Mouse (Mus musculus): ENCODE results near the gene Klhl42. TPM values are rescaled to one million over a fixed set of nuclear protein-coding genes. Genes with fewer than 3 reads are reported as not detected.

Gene Klhl42
- 9.3 and 9.6 TPM in 2 replicates for polyA plus RNA-seq (2016; fragmentation: Nextera tagmentation; extraction: Ambion mirVana)

DNA sequence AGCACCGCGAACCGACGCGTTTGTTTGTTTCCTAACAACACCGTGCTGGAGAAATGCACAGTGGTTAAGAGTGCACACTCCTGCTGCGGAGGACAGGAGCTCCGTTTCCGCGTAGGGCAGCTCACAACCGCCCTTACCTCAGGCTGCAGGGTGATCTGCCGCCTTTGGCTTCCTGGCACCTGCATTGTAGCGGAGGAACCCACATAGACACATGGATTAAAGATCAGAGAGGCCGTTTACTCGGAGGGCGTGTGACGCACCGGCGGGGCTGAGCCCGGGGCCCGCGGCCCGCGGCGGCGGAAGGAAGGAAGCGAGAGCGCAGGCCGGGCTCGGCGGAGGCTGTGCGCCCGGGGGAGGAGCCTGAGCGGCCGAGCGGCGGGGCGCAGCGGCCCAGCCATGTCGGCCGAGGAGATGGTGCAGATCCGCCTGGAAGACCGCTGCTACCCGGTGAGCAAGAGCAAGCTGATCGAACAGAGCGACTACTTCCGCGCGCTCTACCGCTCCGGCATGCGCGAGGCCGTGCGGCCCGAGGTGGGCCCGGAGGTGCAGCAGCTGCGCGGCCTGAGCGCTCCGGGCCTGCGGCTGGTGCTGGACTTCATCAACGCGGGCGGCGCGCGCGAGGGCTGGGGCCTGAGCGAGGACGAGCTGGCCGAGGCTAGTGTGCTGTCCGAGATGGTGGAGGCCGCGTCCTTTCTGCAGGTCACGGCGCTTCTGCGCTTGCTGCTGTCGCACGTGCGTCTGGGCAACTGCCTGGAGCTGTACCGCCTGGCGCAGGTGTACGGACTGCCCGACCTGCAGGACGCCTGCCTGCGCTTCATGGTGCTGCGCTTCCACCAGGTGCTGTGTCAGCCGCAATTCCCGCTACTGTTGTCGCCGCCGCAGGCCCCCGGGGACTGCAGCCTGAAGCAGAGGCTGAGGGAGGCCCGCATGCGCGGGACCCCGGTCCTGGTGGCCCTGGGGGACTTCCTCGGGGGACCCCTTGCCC lies at the start of gene Klhl42:
Gene Klhl42, plus strand, starts transcription at position 244 of the 985 bp plus-strand sequence.
- Histone ChIP-seq H3K9me3 (no peaks in the 10 kb centered on the region), H3K4me2 (peak within 1 kb of the TSS; percentile 100), H3K27me3 (peaks cover 7% of the 10 kb centered on the region; the same call in 1 of the 2 replicates), H3K9ac (replicated peaks) (peak within 1 kb of the TSS; percentile 88), H3K4me1 (replicated peaks) (peaks cover 36% of the 10 kb centered on the region), H3K36me3 (peaks cover 15% of the 10 kb centered on the region; the same call in 1 of the 2 replicates), H3K27ac (peak within 1 kb of the TSS; percentile 89), H3K4me3 (replicated peaks) (peak within 1 kb of the TSS; percentile 82)
- under 1% methylated on average over 99 of the region's 99 CpGs for WGBS
- ATAC-seq (ENCODE audit: insufficient number of reproducible peaks, insufficient read depth, low FRiP score, low TSS enrichment, low read depth), result peak; percentile 78

DNA sequence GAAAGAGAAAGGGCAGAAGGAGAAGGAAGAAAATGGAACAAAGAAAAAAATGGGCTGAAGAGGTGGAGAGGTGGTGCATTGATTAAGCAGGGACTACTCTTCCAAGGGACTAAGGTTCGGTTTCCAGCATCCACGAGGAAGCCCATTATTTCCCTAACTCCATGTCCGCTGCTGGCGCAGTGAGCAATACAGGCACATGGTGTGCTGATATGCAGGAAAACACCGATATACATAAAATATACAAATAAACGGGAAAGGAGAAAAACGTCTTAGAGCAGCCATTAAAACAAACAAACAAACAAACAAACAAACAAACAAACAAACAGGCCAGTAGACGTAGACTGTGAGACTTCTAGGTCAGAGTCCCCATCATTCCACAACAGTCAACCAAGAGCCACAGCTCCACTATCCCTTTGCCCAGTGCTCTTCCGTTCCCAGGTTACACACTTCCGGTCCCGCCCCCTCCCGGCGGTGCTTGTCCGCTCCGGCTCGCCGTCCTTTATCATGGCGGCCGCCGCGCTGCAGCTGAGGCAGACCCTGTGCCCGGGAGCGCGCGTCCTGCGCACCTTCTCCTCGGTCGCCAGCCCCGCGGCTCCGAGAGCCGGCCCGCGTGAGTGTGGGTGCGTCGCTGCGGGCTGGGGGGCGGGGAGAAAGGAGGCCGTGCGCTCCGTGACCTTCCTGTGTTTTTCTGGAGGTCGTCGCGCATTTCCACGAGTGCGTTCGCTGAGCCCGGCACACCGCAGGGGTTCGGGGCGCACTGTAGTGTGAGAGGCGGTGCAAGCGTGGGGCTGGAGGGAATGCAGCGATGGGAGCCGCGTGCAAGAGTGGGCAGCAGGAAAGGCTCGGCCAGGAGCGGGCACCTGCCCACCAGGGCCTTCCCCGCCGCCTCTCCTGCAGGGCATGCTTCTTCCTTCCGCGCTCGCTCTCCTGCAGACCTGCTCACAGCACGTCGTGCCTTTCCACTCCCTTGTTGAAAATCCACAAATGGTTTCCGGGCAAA lies 48.6 kb upstream of the Klhl42 start, which contains the start of gene Mrps35:
Gene Mrps35, plus strand, starts transcription at position 474 of the 1,000 bp plus-strand sequence.
- Histone ChIP-seq H3K27me3 (peaks cover 9% of the 10 kb centered on the region; the same call in 1 of the 2 replicates), H3K9me3 (no peaks in the 10 kb centered on the region), H3K4me3 (replicated peaks) (peak within 1 kb of the TSS; percentile 88), H3K9ac (replicated peaks) (peak within 1 kb of the TSS; percentile 95), H3K4me2 (peak within 1 kb of the TSS; percentile 67), H3K4me1 (replicated peaks) (peaks cover 14% of the 10 kb centered on the region), H3K36me3 (peaks cover 17% of the 10 kb centered on the region), H3K27ac (peak within 1 kb of the TSS; percentile 86)
- WGBS, result 4% methylated on average over 64 of the region's 66 CpGs
- ATAC-seq (ENCODE audit: insufficient number of reproducible peaks, insufficient read depth, low FRiP score, low TSS enrichment, low read depth), result peak; percentile 98

DNA sequence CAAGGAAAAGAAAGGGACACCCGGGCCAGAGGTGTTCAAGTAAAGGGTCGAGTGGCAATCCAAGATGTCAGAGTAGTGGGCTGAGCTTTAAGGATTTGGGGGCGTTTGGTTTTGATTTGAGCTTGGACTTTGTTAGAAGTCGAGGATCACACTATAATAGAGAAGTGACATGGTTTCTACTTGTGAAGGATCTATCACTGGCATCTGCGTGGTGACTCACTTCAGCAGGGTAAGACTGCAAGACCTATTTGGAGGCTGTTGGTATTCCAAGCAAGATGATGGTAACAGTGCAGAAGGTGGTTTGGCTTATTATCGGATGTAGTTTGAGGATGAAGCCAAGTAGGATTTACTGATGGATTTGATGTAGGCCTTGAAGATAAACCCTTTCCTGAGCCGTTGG lies 47.5 kb upstream of the Klhl42 start:
- peaks cover 9% of the 10 kb centered on the region; the same call in 1 of the 2 replicates for H3K27me3 ChIP-seq
- H3K27ac ChIP-seq, result no peak overlapping the region
- H3K9me3 ChIP-seq, result no peaks in the 10 kb centered on the region
- H3K4me2 ChIP-seq, result peak overlapping the region; percentile 67
- peaks cover 14% of the 10 kb centered on the region for H3K4me1 ChIP-seq (replicated peaks)
- H3K36me3 ChIP-seq, result peaks cover 26% of the 10 kb centered on the region
- 54% methylated on average over 7 of the region's 7 CpGs for WGBS
- H3K9ac ChIP-seq (replicated peaks), result peak overlapping the region; percentile 95
- H3K4me3 ChIP-seq (replicated peaks), result peak overlapping the region; percentile 88
- no peak for ATAC-seq (ENCODE audit: insufficient number of reproducible peaks, insufficient read depth, low FRiP score, low TSS enrichment, low read depth)

DNA sequence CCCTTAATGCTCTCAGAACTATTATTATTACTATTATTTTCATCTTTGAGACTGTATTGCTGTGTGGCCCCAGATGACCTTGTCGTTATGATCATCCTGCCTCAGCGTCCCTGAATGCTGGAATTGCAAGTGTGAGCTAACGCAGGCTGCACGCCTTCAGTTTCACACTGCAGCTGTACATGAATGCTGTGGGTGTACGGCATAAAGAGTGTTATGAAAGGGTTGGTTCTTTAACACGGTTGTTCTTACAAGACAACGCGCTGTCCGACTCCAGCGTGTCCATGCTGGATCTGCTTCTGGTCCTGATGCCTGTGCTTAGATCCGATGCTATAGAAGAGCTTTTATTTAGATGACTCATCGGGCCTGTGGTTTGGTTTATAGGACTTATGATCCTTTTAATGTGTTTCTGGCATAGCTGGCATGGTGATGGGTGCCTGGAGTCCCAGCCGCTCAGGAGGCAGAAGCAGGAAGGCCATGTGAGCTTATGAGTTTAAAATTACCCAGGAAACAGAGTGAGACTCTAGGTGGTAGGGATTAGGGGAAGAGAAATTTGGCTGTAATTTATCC lies 41.9 kb upstream of the Klhl42 start:
- WGBS, result 95% methylated on average over 13 of the region's 13 CpGs
- H3K4me1 ChIP-seq (replicated peaks), result 0 out of 2 replicates have a peak, but pooled peaks cover 5% of the 10 kb centered on the region
- peaks cover 79% of the 10 kb centered on the region for H3K36me3 ChIP-seq
- no peak for ATAC-seq (ENCODE audit: insufficient number of reproducible peaks, insufficient read depth, low FRiP score, low TSS enrichment, low read depth)
- no peaks in the 10 kb centered on the region for H3K27me3 ChIP-seq
- H3K27ac ChIP-seq, result no peak overlapping the region
- no peaks in the 10 kb centered on the region for H3K9me3 ChIP-seq
- H3K4me3 ChIP-seq (replicated peaks), result no peak overlapping the region
- no peak overlapping the region for H3K4me2 ChIP-seq
- no peak overlapping the region for H3K9ac ChIP-seq (replicated peaks)

DNA sequence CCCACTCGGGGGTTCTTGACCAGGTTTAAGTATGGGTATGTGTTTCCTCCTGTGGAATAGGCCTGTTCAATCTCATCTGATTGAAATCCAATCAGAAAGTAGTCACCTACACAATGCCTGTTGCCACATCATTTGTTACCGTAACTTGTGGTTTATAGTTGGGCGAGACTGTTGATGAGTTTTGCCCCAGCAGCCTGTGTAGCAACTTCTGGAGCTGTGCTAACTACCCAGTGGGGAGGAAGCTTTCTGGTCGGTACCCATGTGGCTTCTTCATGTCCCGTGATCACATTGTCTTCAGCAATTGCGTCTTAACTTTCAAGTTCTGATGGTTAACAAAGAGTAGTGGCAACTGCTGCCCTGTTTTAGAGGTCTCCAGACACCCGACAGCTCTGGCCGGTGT lies 39.5 kb upstream of the Klhl42 start:
- Histone ChIP-seq H3K9me3 (no peaks in the 10 kb centered on the region), H3K9ac (replicated peaks) (no peak overlapping the region), H3K27ac (no peak overlapping the region), H3K4me3 (replicated peaks) (no peak overlapping the region), H3K4me2 (no peak overlapping the region), H3K27me3 (no peaks in the 10 kb centered on the region), H3K4me1 (replicated peaks) (no peaks in the 10 kb centered on the region), H3K36me3 (peaks cover 95% of the 10 kb centered on the region)
- ATAC-seq (ENCODE audit: insufficient number of reproducible peaks, insufficient read depth, low FRiP score, low TSS enrichment, low read depth), result no peak
- 93% methylated on average over 8 of the region's 8 CpGs for WGBS

DNA sequence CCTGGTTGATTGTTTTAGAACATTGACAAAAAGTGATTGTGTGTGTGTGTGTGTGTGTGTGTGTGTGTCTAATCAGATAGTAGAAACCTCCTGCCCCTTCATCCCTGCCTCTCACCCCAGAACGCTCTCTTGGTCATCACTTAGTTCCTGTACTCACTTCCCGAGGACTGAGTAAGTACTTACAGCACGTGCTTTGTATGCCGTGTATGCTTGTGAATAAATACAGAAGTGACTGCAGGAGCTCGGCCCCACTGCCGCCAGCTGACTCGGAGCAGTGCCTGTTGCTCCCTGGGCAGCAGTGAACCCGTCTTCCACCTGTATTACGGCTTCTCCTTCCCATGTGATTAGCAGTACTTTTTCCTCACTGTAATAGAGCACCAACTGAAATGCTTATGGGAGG lies 38.7 kb upstream of the Klhl42 start:
- Histone ChIP-seq H3K4me3 (replicated peaks) (no peak overlapping the region), H3K36me3 (peaks cover 95% of the 10 kb centered on the region), H3K4me1 (replicated peaks) (no peaks in the 10 kb centered on the region), H3K9ac (replicated peaks) (no peak overlapping the region), H3K4me2 (no peak overlapping the region), H3K9me3 (no peaks in the 10 kb centered on the region), H3K27me3 (no peaks in the 10 kb centered on the region), H3K27ac (no peak overlapping the region)
- 93% methylated on average over 9 of the region's 9 CpGs for WGBS
- no peak for ATAC-seq (ENCODE audit: insufficient number of reproducible peaks, insufficient read depth, low FRiP score, low TSS enrichment, low read depth)

DNA sequence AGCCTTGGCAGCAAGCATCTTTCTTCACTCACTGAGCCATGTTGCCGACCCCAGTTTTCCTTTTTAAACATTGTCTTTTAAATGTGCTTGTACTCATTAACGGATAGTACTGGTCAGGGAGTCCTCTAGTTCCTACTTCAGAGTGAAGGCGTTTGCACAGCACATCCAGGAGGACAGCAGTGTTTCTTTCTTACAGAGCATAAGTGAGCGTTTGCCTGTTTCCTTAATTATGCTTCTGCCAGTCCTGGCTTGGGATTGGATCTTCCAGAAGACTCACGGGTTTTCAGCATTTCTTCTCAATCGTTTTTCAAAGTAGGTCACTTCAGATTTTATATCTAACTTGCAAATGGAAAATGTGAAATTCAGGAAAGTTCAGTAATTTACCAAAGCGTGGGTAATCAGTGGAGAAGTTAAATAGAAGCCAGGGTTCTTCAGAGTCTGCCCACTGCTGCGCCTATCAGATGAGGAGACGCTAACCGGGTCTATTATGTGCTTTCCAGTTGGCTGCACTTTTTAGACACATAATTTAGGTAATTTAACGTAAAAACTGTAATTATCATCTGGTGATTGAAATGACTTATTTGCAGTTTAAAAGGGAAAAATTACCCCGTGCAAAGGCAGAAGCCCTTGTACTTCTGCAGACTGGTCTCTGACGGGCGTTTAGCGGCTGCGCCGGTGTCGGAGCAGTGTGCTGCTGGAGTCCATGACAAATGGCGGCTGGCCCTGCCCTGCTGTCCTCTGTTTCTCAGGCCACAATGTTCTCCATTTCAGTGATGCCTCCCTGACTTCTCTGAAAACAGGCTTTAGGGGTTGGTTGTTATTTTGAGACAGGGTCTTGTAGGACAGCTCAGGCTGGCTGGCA lies 37.2 kb upstream of the Klhl42 start:
- WGBS, result 89% methylated on average over 19 of the region's 19 CpGs
- no peak overlapping the region for H3K27ac ChIP-seq
- H3K36me3 ChIP-seq, result peaks cover 94% of the 10 kb centered on the region
- H3K9ac ChIP-seq (replicated peaks), result no peak overlapping the region
- no peak for ATAC-seq (ENCODE audit: insufficient number of reproducible peaks, insufficient read depth, low FRiP score, low TSS enrichment, low read depth)
- no peak overlapping the region for H3K4me3 ChIP-seq (replicated peaks)
- H3K4me1 ChIP-seq (replicated peaks), result no peaks in the 10 kb centered on the region
- no peaks in the 10 kb centered on the region for H3K27me3 ChIP-seq
- H3K4me2 ChIP-seq, result no peak overlapping the region
- H3K9me3 ChIP-seq, result no peaks in the 10 kb centered on the region

DNA sequence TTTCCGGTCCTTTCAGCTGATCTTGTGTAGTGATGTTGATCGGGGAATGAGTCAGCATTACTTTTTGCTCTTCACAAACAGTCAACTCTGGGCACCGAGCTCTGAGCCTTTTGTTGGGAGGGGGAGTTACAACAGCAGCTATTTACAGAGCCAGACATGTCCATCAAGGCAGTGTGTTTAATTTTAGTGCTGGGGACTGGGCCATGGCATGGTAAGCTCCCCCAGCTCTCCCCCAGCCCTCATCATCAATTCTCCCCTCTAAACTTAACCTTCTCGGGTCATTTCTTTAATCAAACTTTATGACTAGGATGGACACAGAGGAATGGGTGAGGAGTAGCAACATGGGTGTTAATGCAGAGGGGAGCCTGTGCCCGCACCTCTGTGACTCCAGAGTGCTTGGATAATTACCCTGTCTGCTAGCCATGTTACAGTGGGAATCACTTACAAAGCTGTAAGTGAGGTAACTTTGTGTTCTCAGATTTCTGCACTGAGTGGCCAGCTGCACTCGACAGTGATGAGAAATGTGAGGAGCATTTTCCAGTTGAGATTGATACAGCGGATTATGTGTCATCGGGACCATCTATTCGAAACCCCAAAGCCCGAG lies 35.7 kb upstream of the Klhl42 start:
- Histone ChIP-seq H3K4me3 (replicated peaks) (no peak overlapping the region), H3K9me3 (no peaks in the 10 kb centered on the region), H3K9ac (replicated peaks) (no peak overlapping the region), H3K27ac (no peak overlapping the region), H3K36me3 (peaks cover 91% of the 10 kb centered on the region), H3K27me3 (no peaks in the 10 kb centered on the region), H3K4me1 (replicated peaks) (no peaks in the 10 kb centered on the region), H3K4me2 (no peak overlapping the region)
- ATAC-seq (ENCODE audit: insufficient number of reproducible peaks, insufficient read depth, low FRiP score, low TSS enrichment, low read depth), result no peak
- WGBS, result 86% methylated on average over 10 of the region's 10 CpGs

DNA sequence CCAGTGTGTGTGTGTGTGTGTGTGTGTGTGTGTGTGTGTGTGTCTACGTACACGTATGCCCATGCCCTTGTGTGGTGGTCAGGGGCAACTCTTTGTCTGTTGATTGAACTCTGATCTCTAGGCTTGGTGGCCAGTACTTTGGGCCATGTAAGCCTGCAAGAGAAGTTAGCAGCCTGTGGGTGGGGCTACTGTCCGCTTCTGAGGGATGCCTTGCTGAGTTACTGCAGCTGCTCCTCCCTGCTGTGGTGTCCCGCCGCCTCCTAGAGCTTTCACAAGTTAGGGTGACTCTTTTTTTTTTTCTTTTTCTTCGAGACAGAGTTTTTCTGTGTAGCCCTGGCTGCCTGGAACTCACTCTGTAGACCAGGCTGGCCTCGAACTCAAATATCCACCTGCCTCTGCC lies 31.9 kb upstream of the Klhl42 start:
- H3K4me2 ChIP-seq, result no peak overlapping the region
- H3K27me3 ChIP-seq, result no peaks in the 10 kb centered on the region
- peaks cover 7% of the 10 kb centered on the region for H3K4me1 ChIP-seq (replicated peaks)
- ATAC-seq (ENCODE audit: insufficient number of reproducible peaks, insufficient read depth, low FRiP score, low TSS enrichment, low read depth), result no peak
- no peak overlapping the region for H3K27ac ChIP-seq
- no peaks in the 10 kb centered on the region for H3K9me3 ChIP-seq
- no peak overlapping the region for H3K9ac ChIP-seq (replicated peaks)
- 71% methylated on average over 7 of the region's 7 CpGs for WGBS
- peaks cover 86% of the 10 kb centered on the region for H3K36me3 ChIP-seq
- no peak overlapping the region for H3K4me3 ChIP-seq (replicated peaks)

DNA sequence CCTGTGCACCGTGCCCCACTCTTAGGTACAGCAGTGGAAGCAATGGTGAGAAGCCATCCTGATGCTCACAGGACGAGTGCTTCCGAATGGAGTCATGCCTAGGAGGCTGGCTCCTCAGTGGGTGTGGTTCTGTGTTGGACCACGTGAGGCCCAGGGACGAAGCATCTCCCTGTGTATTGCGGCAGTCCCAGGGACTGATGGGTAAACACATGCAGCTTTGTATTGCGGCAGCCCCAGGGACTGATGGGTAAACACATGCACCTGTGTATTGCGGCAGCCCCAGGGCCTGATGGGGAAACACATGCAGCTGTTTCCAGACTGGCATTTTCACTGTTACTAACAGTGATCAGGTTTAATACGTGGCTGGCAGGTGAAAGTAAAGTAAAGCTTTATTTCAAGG lies 29.5 kb upstream of the Klhl42 start:
- H3K4me3 ChIP-seq (replicated peaks), result no peak overlapping the region
- H3K4me2 ChIP-seq, result no peak overlapping the region
- 81% methylated on average over 9 of the region's 9 CpGs for WGBS
- no peak for ATAC-seq (ENCODE audit: insufficient number of reproducible peaks, insufficient read depth, low FRiP score, low TSS enrichment, low read depth)
- H3K9ac ChIP-seq (replicated peaks), result no peak overlapping the region
- peaks cover 7% of the 10 kb centered on the region for H3K4me1 ChIP-seq (replicated peaks)
- peaks cover 77% of the 10 kb centered on the region for H3K36me3 ChIP-seq
- no peaks in the 10 kb centered on the region for H3K27me3 ChIP-seq
- H3K9me3 ChIP-seq, result no peaks in the 10 kb centered on the region
- no peak overlapping the region for H3K27ac ChIP-seq

All from limb, embryonic 12.5 days (tissue).